Mouse (Mus musculus) megakaryocyte, embryonic 14.5 days (primary cell): Measurements from ENCODE around the gene Ptpn1. TPM values are rescaled to one million over a fixed set of nuclear protein-coding genes. Genes with fewer than 3 reads are reported as not detected.

ENCODE experiments used
- H3K27me3 ChIP-seq: replicated peaks from 2 replicates; pipeline ENCODE3; 2012; ENCODE audit warnings: inconsistent platforms
- H3K36me3 ChIP-seq: replicated peaks from 2 replicates; pipeline ENCODE3; 2012; ENCODE audit warnings: low read length, inconsistent platforms, mixed read lengths
- H3K4me1 ChIP-seq: 2 replicates; pipeline ENCODE4 v1.6.1; 2012; ENCODE audit warnings: inconsistent platforms
- H3K4me3 ChIP-seq: replicated peaks from 2 replicates; pipeline ENCODE3; 2012; ENCODE audit warnings: moderate library complexity, mild to moderate bottlenecking, inconsistent platforms
- H3K9me3 ChIP-seq: 2 replicates; pipeline ENCODE4 v1.6.1; 2012; ENCODE audit warnings: inconsistent platforms
- FLI1 ChIP-seq: IDR thresholded peaks from 2 replicates; pipeline ENCODE4 v1.6.1; 2012; ENCODE audit warnings: low read length, inconsistent platforms, mixed read lengths
- GATA1 ChIP-seq: IDR thresholded peaks from 3 replicates; pipeline ENCODE4 v1.6.1; 2012; ENCODE audit warnings: mixed read lengths, low read length, inconsistent platforms, borderline replicate concordance
- polyA plus RNA-seq: library from polyadenylated mRNA; stranded (reverse); fragments of >175 nt; gene quantifications from 2 replicates; pipeline ENCODE4 v1.2.3, GENCODE M21; 2012; ENCODE audit warnings: low replicate concordance; ENCODE audit not compliant: insufficient read depth

The Ptpn1 gene
- polyA plus RNA-seq, 1 experiment: 120 TPM

- peak overlapping the region; percentile 81 for H3K4me3 ChIP-seq
- H3K4me1 ChIP-seq: peaks cover 100% of the 10 kb centered on the region
- H3K36me3 ChIP-seq: peaks cover 85% of the 10 kb centered on the region
- TF ChIP-seq FLI1 (no peak), GATA1 (no peak)
- no peaks in the 10 kb centered on the region for H3K27me3 ChIP-seq
- H3K9me3 ChIP-seq: no peaks in the 10 kb centered on the region
Measured at GRCm38 (mm10) chr2:167951301-167952211, 19.7 kb downstream of the Ptpn1 start.

GRCm38 (mm10) chr2:167953819-167954218 lies 22.0 kb downstream of the Ptpn1 start:
- no peaks in the 10 kb centered on the region for H3K9me3 ChIP-seq
- no peak overlapping the region for H3K4me3 ChIP-seq
- no peaks in the 10 kb centered on the region for H3K27me3 ChIP-seq
- H3K36me3 ChIP-seq: peaks cover 86% of the 10 kb centered on the region
- no peak for TF ChIP-seq GATA1
- TF ChIP-seq FLI1: no peak
- peaks cover 100% of the 10 kb centered on the region for H3K4me1 ChIP-seq

GRCm38 (mm10) chr2:167954928-167955327 lies 23.1 kb downstream of the Ptpn1 start:
- Histone ChIP-seq H3K4me1 (peaks cover 100% of the 10 kb centered on the region), H3K36me3 (peaks cover 95% of the 10 kb centered on the region), H3K27me3 (no peaks in the 10 kb centered on the region), H3K9me3 (no peaks in the 10 kb centered on the region), H3K4me3 (peak overlapping the region; percentile 8)
- TF ChIP-seq GATA1 (no peak), FLI1 (no peak)

GRCm38 (mm10) chr2:167957539-167957938 lies 25.7 kb downstream of the Ptpn1 start:
- TF ChIP-seq FLI1 (no peak), GATA1 (no peak)
- Histone ChIP-seq H3K9me3 (no peaks in the 10 kb centered on the region), H3K36me3 (peaks cover 91% of the 10 kb centered on the region), H3K4me1 (peaks cover 97% of the 10 kb centered on the region), H3K27me3 (no peaks in the 10 kb centered on the region), H3K4me3 (no peak overlapping the region)

- Histone ChIP-seq H3K4me1 (peaks cover 97% of the 10 kb centered on the region), H3K36me3 (peaks cover 92% of the 10 kb centered on the region)
- TF ChIP-seq GATA1 (no peak), FLI1 (no peak)
Measured at GRCm38 (mm10) chr2:167958082-167958788, 26.4 kb downstream of the Ptpn1 start.

GRCm38 (mm10) chr2:167958843-167959242 lies 27.0 kb downstream of the Ptpn1 start:
- no peaks in the 10 kb centered on the region for H3K9me3 ChIP-seq
- TF ChIP-seq FLI1 (no peak), GATA1 (no peak)
- H3K36me3 ChIP-seq: peaks cover 92% of the 10 kb centered on the region
- H3K27me3 ChIP-seq: no peaks in the 10 kb centered on the region
- peak overlapping the region; percentile 69 for H3K4me3 ChIP-seq
- peaks cover 97% of the 10 kb centered on the region for H3K4me1 ChIP-seq

More at GRCm38 (mm10) chr2:167958082-167958788, 26.4 kb downstream of the Ptpn1 start:
- H3K4me3 ChIP-seq: peak overlapping the region; percentile 70
- no peaks in the 10 kb centered on the region for H3K27me3 ChIP-seq
- H3K9me3 ChIP-seq: no peaks in the 10 kb centered on the region

- Histone ChIP-seq H3K9me3 (no peaks in the 10 kb centered on the region), H3K4me1 (peaks cover 97% of the 10 kb centered on the region), H3K4me3 (peak overlapping the region; percentile 51), H3K27me3 (no peaks in the 10 kb centered on the region), H3K36me3 (peaks cover 92% of the 10 kb centered on the region)
- TF ChIP-seq FLI1 (no peak), GATA1 (no peak)
Measured at GRCm38 (mm10) chr2:167959384-167959911, 27.6 kb downstream of the Ptpn1 start.

- H3K36me3 ChIP-seq: peaks cover 92% of the 10 kb centered on the region
- peak overlapping the region; percentile 69 for H3K4me3 ChIP-seq
- H3K9me3 ChIP-seq: no peaks in the 10 kb centered on the region
- peaks cover 97% of the 10 kb centered on the region for H3K4me1 ChIP-seq
- TF ChIP-seq GATA1 (no peak), FLI1 (no peak)
- no peaks in the 10 kb centered on the region for H3K27me3 ChIP-seq
Measured at GRCm38 (mm10) chr2:167959996-167960395, 28.1 kb downstream of the Ptpn1 start.

- TF ChIP-seq FLI1: no peak
- TF ChIP-seq GATA1: no peak
- Histone ChIP-seq H3K36me3 (peaks cover 93% of the 10 kb centered on the region), H3K9me3 (no peaks in the 10 kb centered on the region), H3K4me1 (peaks cover 97% of the 10 kb centered on the region), H3K27me3 (no peaks in the 10 kb centered on the region), H3K4me3 (no peak overlapping the region)
Measured at GRCm38 (mm10) chr2:167960584-167960983, 28.7 kb downstream of the Ptpn1 start.
